Mouse (Mus musculus) neural tube, embryonic 11.5 days (tissue): ENCODE measurements at regions not wholly inside any gene's neighbourhood (a gene's known extent, or its start where the extent isn't known, plus 50 kb on each side); places are given as distances from the start of the nearest gene placed in this dataset.

Experiments
- ATAC-seq: fragments of 200-750 bp; cut with Nextera tagmentation; 2 replicates; pipeline ENCODE4 v1.8.0; 2017; ENCODE audit warnings: moderate number of reproducible peaks, mild to moderate bottlenecking, moderate TSS enrichment, moderate library complexity; ENCODE audit not compliant: insufficient read depth, low FRiP score, low TSS enrichment
- DNase-seq: peaks from one replicate; pipeline ENCODE4 v3.0.0-alpha.2; 2015; ENCODE audit warnings: low spot score
- H3K27ac ChIP-seq: fragments of 300-500 bp; sonication (generic); 2 replicates; pipeline ENCODE4 v1.5.1; 2014; ENCODE audit warnings: low read depth, mild to moderate bottlenecking, low read length
- H3K27me3 ChIP-seq: fragments of 300-500 bp; sonication (generic); 2 replicates; pipeline ENCODE4 v1.6.1; 2014; ENCODE audit warnings: mild to moderate bottlenecking, low read length, mixed read lengths; ENCODE audit not compliant: control insufficient read depth, insufficient read depth
- H3K36me3 ChIP-seq: fragments of 300-500 bp; sonication (generic); 2 replicates; pipeline ENCODE4 v1.6.1; 2014; ENCODE audit warnings: mild to moderate bottlenecking, low read length, moderate library complexity, mixed read lengths; ENCODE audit not compliant: control insufficient read depth, insufficient read depth
- H3K4me1 ChIP-seq: fragments of 300-500 bp; sonication (generic); 2 replicates; pipeline ENCODE4 v1.6.1; 2014; ENCODE audit warnings: low read length, mixed read lengths; ENCODE audit not compliant: control insufficient read depth, insufficient read depth
- H3K4me2 ChIP-seq: fragments of 300-500 bp; sonication (generic); 2 replicates; pipeline ENCODE4 v1.6.1; 2014; ENCODE audit warnings: low read depth, mild to moderate bottlenecking, moderate library complexity
- H3K4me3 ChIP-seq: fragments of 300-500 bp; sonication (generic); 2 replicates; pipeline ENCODE4 v1.5.1; 2014; ENCODE audit warnings: low read depth, low read length
- H3K9ac ChIP-seq: fragments of 300-500 bp; sonication (generic); 2 replicates; pipeline ENCODE4 v1.6.1; 2014; ENCODE audit warnings: mild to moderate bottlenecking, low read length
- H3K9me3 ChIP-seq: fragments of 300-500 bp; sonication (generic); 2 replicates; pipeline ENCODE4 v1.6.1; 2016; ENCODE audit warnings: low read length; ENCODE audit not compliant: control insufficient read depth
- WGBS: fragments of 180-500 bp; shearing (Covaris S2); extraction: QIAGEN DNeasy Blood & Tissue Kit; methylation state at CpG from one replicate; pipeline ENCODE4 v1.1.7; 2014; 5-methylcytosine and 5-hydroxymethylcytosine counted together

DNA sequence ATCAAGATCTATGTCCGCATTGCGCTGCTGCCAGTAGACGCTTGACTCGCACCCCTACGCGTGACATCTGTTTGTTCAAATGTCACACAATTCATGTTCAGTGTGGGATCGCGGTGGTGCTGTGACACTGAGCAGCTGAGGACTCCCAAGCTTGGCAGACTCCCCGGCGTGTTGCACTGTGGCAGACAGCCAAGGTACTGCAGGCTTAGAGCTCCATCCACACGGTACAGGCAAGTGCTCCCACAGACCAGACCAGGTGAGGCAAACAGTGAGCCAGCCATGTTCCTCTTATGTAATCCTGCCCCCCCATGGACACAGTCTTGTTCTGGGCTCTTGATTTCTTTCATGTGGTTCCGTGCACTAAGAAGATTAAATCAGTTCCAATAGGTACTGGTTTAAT, 205.5 kb upstream of the Myocd start:
- WGBS: 91% methylated on average over 12 of the region's 12 CpGs
- Histone ChIP-seq H3K4me2 (no peak overlapping the region), H3K9me3 (no peaks in the 10 kb centered on the region), H3K27ac (no peak overlapping the region), H3K4me3 (no peak overlapping the region), H3K4me1 (no peaks in the 10 kb centered on the region), H3K9ac (no peak overlapping the region), H3K27me3 (no peaks in the 10 kb centered on the region), H3K36me3 (no peaks in the 10 kb centered on the region)
- DNase-seq: no peak
- ATAC-seq: no peak

DNA sequence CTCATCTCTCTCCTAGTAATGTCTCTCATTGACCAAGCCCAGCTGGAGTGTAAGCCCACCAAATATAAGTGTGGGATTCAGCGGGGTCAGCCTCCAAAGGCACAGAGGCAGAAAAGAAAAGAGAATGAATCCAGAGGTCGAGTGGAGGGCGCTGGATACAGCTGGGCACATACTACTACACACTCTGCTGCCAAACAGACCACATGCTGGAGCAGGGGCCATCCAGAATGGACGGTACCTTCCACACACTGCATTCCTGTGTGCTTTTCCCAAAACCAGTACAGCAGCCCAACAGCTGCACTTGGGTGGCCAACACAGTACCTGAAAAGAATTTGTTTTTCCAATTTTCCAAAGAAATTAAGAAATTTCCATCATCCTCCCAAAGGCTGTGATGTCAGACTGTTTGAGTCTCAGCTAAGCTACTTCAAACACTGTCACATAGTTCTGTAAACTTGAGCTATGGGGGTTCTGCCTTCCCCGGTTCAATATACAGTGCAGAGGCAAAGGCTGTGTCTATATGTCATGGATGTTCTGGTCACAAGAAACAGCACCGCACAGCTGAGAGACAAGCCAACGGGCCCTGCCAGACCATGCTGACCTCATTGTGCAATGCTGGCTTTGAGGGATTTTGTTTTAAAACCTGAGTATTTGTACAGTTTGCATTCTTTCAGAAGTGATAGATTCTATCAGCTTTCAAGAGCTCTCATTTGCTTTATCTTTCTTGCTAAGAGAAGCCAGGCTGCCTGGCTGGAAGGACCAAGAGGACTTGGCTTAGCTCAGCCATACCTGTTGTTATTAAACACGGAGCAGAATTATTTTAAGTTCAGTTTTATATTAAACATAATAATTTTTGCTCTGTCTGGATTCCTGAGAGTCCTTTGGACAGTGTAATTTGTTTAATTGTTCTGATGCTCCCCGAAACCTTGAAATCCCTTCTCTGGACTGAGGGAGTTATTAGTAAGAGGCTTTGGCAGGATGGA, 200.3 kb upstream of the Myocd start:
- ATAC-seq (no peak), DNase-seq (no peak)
- Histone ChIP-seq H3K27me3 (no peaks in the 10 kb centered on the region), H3K27ac (no peak overlapping the region), H3K4me3 (no peak overlapping the region), H3K9me3 (no peaks in the 10 kb centered on the region), H3K9ac (no peak overlapping the region), H3K4me1 (no peaks in the 10 kb centered on the region), H3K4me2 (no peak overlapping the region), H3K36me3 (no peaks in the 10 kb centered on the region)
- WGBS: 81% methylated on average over 9 of the region's 9 CpGs

DNA sequence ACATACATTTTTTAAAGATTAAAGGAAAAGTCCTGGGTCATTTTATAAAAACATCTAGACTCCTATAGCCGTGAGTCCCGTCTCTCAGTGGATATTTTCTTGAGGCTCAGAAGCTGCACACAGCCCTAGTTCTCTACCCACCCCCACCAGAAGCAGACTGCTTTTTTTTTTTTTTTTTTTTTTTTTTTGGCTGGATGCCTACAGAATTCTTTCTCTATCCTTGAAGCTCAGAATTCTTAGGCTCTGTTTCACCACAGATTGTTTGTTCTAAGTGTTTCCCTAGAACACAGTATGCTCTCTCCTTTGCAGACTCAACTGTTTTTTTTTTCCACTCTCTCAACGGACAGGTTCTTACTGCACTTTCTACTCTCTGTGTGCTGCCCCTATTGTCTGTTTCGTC, 191.3 kb upstream of the Myocd start:
- no peak overlapping the region for H3K27ac ChIP-seq
- H3K9ac ChIP-seq: no peak overlapping the region
- no peaks in the 10 kb centered on the region for H3K9me3 ChIP-seq
- no peaks in the 10 kb centered on the region for H3K36me3 ChIP-seq
- H3K27me3 ChIP-seq: no peaks in the 10 kb centered on the region
- DNase-seq: no peak
- no peaks in the 10 kb centered on the region for H3K4me1 ChIP-seq
- no peak overlapping the region for H3K4me2 ChIP-seq
- WGBS: 77% methylated on average over 4 of the region's 4 CpGs
- ATAC-seq: no peak
- no peak overlapping the region for H3K4me3 ChIP-seq

GRCm38 (mm10) chr11:65448436-65448835, 178.6 kb upstream of the Myocd start:
- Histone ChIP-seq H3K4me2 (no peak overlapping the region), H3K9me3 (no peaks in the 10 kb centered on the region), H3K36me3 (no peaks in the 10 kb centered on the region), H3K27me3 (no peaks in the 10 kb centered on the region), H3K27ac (no peak overlapping the region), H3K4me1 (no peaks in the 10 kb centered on the region), H3K9ac (no peak overlapping the region), H3K4me3 (no peak overlapping the region)
- DNase-seq: no peak
- 81% methylated on average over 3 of the region's 3 CpGs for WGBS
- no peak for ATAC-seq

- no peaks in the 10 kb centered on the region for H3K4me1 ChIP-seq
- ATAC-seq: no peak
- H3K4me2 ChIP-seq: no peak overlapping the region
- no peaks in the 10 kb centered on the region for H3K36me3 ChIP-seq
- WGBS: 92% methylated on average over 11 of the region's 11 CpGs
- no peaks in the 10 kb centered on the region for H3K9me3 ChIP-seq
- H3K27ac ChIP-seq: no peak overlapping the region
- DNase-seq: no peak
- H3K4me3 ChIP-seq: no peak overlapping the region
- no peak overlapping the region for H3K9ac ChIP-seq
- H3K27me3 ChIP-seq: no peaks in the 10 kb centered on the region
These were observed 173.8 kb upstream of the Myocd start for GRCm38 (mm10) chr11:65443466-65444024.

DNA sequence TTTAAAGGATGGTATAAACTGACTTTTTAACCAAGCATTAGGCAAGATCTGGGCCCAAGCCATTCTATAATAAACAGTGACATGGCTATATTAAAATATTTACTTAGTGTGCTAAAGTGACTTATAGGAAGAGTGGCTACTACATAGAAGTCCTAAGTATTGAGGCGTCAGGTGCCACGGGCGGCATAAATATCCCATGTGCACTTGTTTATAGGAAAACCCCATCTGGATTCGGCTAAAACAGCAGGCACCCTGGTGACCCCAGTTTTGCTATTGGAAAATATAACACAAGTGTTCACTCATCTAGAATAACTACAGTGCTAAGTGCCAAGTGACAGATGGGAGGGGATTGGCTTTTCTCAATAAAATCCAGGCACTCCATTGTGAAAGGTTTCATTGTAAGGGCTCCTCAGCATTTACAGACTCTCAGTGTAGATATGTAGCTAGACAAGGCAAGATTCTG, 165.9 kb upstream of the Myocd start:
- no peaks in the 10 kb centered on the region for H3K9me3 ChIP-seq
- DNase-seq: no peak
- H3K4me3 ChIP-seq: no peak overlapping the region
- no peak overlapping the region for H3K4me2 ChIP-seq
- ATAC-seq: no peak
- WGBS: 88% methylated on average over 4 of the region's 4 CpGs
- no peaks in the 10 kb centered on the region for H3K36me3 ChIP-seq
- no peak overlapping the region for H3K9ac ChIP-seq
- no peaks in the 10 kb centered on the region for H3K4me1 ChIP-seq
- H3K27me3 ChIP-seq: no peaks in the 10 kb centered on the region
- H3K27ac ChIP-seq: no peak overlapping the region

DNA sequence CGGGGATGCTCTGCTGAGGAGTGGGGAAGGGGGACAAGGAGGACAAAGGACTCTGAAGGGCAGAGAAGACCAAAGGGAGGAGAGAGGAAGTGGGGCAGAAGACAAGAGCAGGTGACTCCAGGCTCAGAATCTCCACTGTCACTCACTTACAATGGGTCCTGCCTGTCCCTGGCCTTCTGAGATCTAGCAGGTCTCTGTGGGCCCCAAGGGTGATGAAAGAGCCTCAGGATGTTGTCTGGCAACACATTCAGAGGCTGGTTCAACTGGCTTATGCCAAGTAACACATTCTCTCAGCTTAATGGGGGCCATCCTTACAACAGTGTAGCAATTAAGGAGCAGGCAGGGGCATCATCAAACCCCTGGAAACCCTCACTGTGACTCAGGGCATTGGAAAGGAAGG, 152.1 kb upstream of the Myocd start:
- no peak overlapping the region for H3K9ac ChIP-seq
- no peak overlapping the region for H3K27ac ChIP-seq
- ATAC-seq: no peak
- no peak overlapping the region for H3K4me3 ChIP-seq
- H3K4me1 ChIP-seq: no peaks in the 10 kb centered on the region
- no peak for DNase-seq
- 36% methylated on average over 1 of the region's 1 CpGs for WGBS
- no peaks in the 10 kb centered on the region for H3K27me3 ChIP-seq
- no peaks in the 10 kb centered on the region for H3K9me3 ChIP-seq
- H3K36me3 ChIP-seq: no peaks in the 10 kb centered on the region
- H3K4me2 ChIP-seq: no peak overlapping the region

DNA sequence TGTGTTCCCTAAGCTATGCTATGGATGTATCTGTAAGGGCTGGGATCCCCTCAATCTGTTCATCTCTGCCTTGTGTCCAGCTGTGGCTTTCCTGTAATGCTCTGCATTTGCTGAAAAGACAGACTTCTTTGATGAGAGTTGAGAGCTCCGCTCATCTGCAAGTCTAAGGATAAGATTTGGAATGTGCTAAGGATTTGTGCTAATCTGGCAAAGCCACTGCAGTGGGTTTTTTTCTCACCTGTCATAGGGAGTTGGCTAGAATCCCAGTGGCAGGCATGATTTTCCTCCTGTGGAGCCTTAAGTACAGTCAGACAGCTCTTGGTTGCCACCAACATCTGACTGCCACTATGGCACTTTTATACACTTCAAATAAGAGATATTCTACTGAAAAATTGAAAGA, 138.8 kb upstream of the Myocd start:
- Histone ChIP-seq H3K27me3 (no peaks in the 10 kb centered on the region), H3K4me2 (no peak overlapping the region), H3K27ac (no peak overlapping the region), H3K4me3 (no peak overlapping the region), H3K4me1 (no peaks in the 10 kb centered on the region), H3K36me3 (no peaks in the 10 kb centered on the region), H3K9me3 (no peaks in the 10 kb centered on the region), H3K9ac (no peak overlapping the region)
- no peak for ATAC-seq
- 84% methylated on average over 1 of the region's 1 CpGs for WGBS
- no peak for DNase-seq
